Mouse (Mus musculus) MEL (cell line): ENCODE results near the gene Myl6b.

Source experiments
- CHD1 ChIP-seq: IDR thresholded peaks from 2 replicates; pipeline ENCODE4 v1.6.1; 2012; ENCODE audit warnings: low read depth, mild to moderate bottlenecking, inconsistent platforms, low read length, improper control_type of control experiment
- CTCF ChIP-seq, 3 experiments: IDR thresholded peaks in 2 of 3; conservative IDR thresholded peaks in 1 of 3; 2 replicates each; pipeline ENCODE4 v1.5.1; 2011 to 2012; ENCODE audit warnings: low read length in 3 of 3, low read depth in 2 of 3, mild to moderate bottlenecking in 2 of 3, improper control_type of control experiment in 1 of 3, inconsistent platforms in 1 of 3, mixed read lengths in 1 of 3, moderate library complexity in 1 of 3; ENCODE audit not compliant: control insufficient read depth in 1 of 3, insufficient read depth in 1 of 3, poor library complexity in 1 of 3, severe bottlenecking in 1 of 3
- EP300 ChIP-seq, 2 experiments: IDR thresholded peaks; 2 replicates each; pipeline ENCODE4 v1.6.1; 2011; ENCODE audit warnings: improper control_type of control experiment in 2 of 2, low read length in 2 of 2, low read depth in 1 of 2, mild to moderate bottlenecking in 1 of 2
- ETS1 ChIP-seq: IDR thresholded peaks from 2 replicates; pipeline ENCODE4 v1.6.1; 2012; ENCODE audit warnings: low read depth, mild to moderate bottlenecking, inconsistent platforms, low read length, improper control_type of control experiment, moderate library complexity
- GABPA ChIP-seq: IDR thresholded peaks from 2 replicates; pipeline ENCODE4 v1.6.1; 2012; ENCODE audit warnings: low read depth, mild to moderate bottlenecking, inconsistent platforms, low read length, improper control_type of control experiment, moderate library complexity
- MAFK ChIP-seq: IDR thresholded peaks from 2 replicates; pipeline ENCODE4 v1.6.1; 2011; ENCODE audit warnings: low read depth, mild to moderate bottlenecking, low read length, improper control_type of control experiment, borderline replicate concordance
- MEF2A ChIP-seq: IDR thresholded peaks from 2 replicates; pipeline ENCODE4 v1.6.1; 2014; ENCODE audit warnings: low read depth, mild to moderate bottlenecking, inconsistent platforms, low read length, improper control_type of control experiment; ENCODE audit not compliant: poor library complexity, insufficient replicate concordance, severe bottlenecking; ENCODE audit errors: extremely low read depth
- NRF1 ChIP-seq: IDR thresholded peaks from 2 replicates; pipeline ENCODE4 v1.6.1; 2014; ENCODE audit warnings: low read depth, mild to moderate bottlenecking, inconsistent platforms, low read length, improper control_type of control experiment, moderate library complexity; ENCODE audit not compliant: poor library complexity, insufficient read depth, severe bottlenecking
- POLR2A ChIP-seq, 2 experiments: IDR thresholded peaks; 2 replicates each; pipeline ENCODE4 v1.6.1; 2011 to 2012; ENCODE audit warnings: low read length in 2 of 2, mild to moderate bottlenecking in 2 of 2, control low read depth in 1 of 2, improper control_type of control experiment in 1 of 2, low read depth in 1 of 2, moderate library complexity in 1 of 2; ENCODE audit not compliant: control insufficient read depth in 1 of 2, insufficient read depth in 1 of 2, poor library complexity in 1 of 2
- TBP ChIP-seq: IDR thresholded peaks from 2 replicates; pipeline ENCODE4 v1.8.0; 2011; ENCODE audit warnings: low read depth, low read length, improper control_type of control experiment

DNA sequence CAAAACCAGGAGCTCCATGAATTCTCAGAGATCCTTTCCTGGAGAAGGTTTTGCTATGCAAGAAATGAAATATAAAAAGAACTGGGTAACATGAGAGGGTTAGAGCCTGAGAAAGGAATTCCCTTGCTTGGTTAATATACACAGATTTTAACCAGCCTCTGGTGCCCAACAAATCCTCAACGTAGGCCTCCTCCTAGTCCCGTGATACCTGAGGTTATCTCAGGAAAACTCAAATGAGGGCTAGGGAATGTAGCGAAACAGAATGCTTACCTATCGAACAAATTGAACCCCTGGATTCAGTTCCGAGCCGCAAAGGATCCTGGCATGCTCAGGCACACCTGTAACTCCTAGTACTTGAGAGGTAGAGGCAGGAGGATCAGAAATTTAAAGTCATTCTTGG, 40.8 kb downstream of the Myl6b start:
- TF ChIP-seq TBP (no peak), CTCF (IDR thresholded peaks at IDR 0.05 in 2 of 3, conservative IDR thresholded peaks at IDR 0.05 in 1 of 3; ENCODE audit: control insufficient read depth in 1 of 3, insufficient read depth in 1 of 3, low read depth in 2 of 3, low read length in 3 of 3, poor library complexity in 1 of 3, severe bottlenecking in 1 of 3) (no peak), POLR2A (IDR thresholded peaks at IDR 0.05; ENCODE audit: control insufficient read depth in 1 of 2, insufficient read depth in 1 of 2, low read depth in 1 of 2, low read length in 2 of 2, poor library complexity in 1 of 2) (no peak), ETS1 (no peak), EP300 (IDR thresholded peaks at IDR 0.05; ENCODE audit: low read depth in 1 of 2, low read length in 2 of 2) (no peak), NRF1 (no peak), MEF2A (no peak), GABPA (no peak), MAFK (no peak), CHD1 (no peak)
